Mouse (Mus musculus) heart, adult 11 months (tissue): ENCODE measurements around the gene Narfl.

Experiments
- DNase-seq: peaks from one replicate; pipeline ENCODE4 v3.0.0; 2022

The Narfl gene

DNA sequence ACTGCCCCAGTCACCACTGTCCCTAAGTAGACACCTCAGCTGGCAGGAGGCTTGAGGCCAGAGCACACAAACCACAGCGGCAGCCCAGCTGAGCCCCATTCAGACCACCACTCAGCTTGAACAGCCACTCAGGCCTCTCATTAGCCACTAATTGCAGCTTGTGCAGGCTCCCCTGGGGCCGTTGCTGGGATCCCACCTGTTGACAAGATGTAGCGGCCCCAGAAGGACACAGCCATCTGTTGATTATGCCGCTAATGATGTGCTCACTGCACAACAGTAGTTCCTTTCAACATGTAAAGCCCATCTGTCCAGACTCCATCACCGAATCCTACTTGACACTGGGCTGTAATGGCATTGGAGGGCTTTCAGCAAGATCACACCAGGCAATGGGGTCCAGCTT is 7.7 kb upstream of the Narfl start:
- DNase-seq = no peak

DNA sequence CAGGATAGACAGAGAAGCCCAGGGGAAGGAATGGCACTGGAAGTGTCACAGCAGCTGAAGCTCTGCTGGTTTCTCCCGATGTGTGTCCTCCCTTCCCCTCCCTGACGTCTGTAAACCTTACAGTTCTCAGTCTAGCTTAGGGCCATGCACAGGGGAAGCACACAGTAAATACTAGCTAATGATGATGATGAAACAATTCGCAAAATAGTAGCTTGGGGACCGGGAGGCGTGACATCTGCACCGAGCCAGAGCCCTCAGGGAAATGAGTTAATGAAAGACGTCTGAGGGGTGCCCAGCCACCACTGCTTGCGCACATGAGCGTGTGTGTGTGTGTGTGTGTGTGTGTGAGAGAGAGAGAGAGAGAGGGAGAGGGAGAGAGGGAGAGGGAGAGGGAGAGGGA is 4.2 kb upstream of the Narfl start:
- DNase-seq = no peak

DNA sequence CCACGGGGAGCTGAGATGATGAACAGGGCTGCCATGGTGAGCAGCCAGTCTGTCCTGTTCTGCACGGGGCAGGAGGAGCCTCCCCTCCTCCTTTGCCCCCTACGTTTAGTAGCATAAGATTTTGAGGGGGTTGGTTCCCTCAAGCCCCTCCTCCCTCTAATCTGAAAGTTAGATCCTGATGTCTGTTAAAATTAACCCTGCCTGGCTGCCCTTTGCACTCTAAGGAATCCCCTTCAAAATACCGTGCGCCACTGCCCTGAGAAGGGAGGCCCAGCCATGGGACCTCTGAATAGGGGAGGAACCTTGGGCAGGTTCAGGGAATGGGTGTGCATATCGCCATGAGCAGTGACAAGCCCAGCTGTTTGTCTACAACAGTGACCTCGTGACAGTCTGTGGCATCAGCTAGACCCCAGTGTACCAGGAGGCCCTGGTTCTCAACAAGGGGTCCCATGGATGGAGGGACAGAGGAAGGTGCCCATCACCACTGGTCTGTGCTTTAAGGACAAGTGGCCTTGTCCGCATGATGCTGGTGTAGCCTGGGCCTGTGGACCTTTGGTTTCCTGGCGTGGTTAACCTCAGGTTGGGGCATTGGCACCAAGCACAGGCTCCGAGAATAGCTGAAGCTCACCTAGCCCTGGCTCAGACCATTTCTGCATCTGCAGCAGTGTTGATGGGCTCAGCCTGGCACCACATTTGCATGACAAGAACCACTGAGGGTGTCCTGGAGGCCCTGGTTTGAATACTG is 1.9 kb downstream of the Narfl start:
- DNase-seq = peak; percentile 86

DNA sequence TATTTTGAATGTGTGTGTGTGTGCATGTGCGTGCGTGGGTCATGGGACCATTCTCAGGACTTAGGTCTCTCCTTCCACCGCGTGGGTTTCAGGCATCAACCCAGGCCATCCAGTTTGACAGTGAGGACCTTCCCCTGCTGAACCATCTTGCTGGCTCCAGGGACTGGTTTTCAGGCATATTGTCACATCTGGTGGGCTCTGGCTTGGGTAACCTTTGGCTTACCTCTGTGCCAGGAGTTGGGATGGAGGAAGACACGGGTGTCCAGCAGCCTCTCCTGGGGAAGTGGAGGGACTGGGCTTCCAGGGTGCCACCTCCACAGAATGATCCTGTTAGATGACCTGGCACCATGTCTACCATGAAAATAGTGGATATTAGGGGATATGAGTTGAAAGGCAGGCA is 4.4 kb downstream of the Narfl start:
- peak; percentile 90 for DNase-seq

DNA sequence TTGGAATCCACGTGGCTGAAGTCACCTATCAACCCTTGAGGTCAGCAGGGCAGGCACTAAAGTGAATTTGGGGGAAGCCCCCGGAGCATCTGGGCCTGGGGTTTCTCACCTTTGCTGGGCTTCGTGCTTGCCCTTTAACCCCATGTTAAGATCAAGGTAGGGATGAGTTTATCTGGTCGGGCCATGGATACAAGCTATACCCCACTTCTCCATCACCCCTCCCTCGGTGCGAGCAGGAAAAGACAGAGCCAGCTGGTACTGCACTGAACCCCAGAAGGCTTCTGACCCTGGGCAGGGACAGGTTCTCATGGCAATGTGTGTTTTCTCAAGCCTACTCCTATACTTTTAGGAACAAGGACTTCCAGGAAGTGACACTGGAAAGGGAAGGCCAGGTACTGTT is 7.8 kb downstream of the Narfl start:
- peak; percentile 90 for DNase-seq

DNA sequence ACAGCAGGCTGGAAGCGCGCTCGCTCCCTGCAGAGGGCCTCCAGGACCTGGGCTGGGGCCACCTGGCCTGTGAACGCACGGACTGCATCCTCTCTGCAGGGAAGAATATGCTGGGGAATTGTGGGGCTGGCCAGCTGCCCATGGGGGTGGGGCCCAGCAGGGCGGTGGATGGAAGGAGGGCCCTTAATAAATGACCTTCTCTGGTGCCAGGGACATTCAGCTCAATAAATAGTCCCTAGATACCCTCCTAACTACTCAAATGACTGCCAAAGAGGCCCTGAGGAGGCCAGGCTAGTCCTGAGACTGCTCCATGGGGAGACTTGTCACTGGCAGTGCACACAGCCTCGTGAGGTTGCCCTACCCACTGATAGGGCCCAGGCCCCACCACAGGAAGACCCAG is 9.5 kb downstream of the Narfl start:
- DNase-seq = peak; percentile 96

DNA sequence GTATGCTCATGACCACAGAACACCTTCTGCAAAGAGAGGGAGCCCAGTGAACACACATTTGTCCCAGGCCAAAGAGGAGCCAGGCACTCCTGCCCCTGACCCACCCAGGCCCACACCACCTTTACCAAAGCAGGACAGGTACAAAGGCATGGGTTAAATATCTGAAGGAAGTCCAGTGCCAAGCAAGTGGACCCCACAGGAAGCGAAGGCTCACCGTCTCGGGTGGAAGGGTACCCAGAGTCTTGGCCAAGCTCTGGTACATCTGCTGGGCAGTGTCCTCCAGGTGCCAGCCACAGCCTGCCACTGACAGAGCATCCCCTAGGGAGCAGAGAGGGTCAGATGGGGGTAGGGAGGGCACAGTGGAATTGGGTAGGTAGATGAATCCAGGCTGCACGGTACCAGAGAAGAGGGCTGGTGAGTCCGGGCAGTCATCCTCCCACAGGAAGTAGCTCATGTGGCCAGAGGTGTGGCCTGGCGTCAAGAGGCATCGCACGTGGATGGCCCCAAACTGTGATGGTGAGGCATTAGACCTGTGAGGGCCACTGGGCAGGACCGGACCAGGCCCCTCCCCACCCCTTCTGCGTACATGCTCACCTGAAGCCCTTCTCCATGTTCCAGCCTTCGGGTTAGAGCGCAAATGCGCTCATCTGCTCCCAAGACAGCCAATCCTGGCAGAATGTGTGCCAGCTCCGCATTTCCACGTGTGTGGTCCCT is 10.4 kb downstream of the Narfl start:
- DNase-seq = peak; percentile 93

DNA sequence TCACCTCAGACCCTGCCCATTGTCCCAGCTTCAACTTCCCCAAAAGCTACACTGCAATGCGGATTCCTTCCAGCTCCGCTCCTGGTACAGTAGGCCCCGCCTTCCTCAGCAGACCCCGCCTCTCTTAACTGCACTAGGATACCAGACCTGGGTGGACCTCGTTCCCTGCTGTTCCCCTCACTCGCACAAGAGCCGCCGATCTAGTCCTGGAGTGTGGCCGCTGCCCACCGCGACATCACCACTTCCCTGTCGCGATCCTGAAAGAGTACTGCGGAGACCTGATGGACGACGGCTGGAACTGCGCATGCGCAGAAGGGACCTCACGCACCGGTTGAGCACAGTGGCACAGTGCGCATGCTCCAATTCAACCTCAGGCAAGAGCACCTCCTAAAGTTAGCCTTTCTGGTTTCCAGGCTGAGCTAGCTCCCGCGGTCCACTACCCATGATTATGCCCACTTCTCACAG is 11.7 kb downstream of the Narfl start, which contains the start of gene Haghl:
Gene Haghl (minus strand): TSS at position 393 of the 465 bp plus-strand sequence.
- peak; percentile 100 for DNase-seq

DNA sequence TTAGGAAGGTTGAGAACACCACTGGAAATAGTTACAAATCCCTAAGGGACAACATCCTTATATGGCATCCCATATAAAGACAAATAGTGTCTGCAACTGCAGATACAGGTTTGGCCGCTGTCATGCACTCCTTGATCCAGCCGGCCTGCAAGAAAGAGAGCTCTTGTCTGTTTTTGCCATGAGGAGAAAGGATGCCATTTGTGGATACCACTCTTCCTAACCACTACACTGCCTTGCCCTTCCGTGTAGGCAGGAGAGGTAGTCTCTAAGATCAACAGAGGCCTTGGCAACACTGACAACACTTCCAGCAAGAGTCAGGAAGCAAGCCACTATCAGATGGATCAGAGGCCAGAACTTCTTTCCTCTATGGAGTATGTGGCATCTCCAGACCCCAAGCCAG is 12.7 kb downstream of the Narfl start, which contains the start of gene Ccdc78:
Gene Ccdc78 (plus strand): TSS at position 301 of the 400 bp plus-strand sequence.
- no peak for DNase-seq

DNA sequence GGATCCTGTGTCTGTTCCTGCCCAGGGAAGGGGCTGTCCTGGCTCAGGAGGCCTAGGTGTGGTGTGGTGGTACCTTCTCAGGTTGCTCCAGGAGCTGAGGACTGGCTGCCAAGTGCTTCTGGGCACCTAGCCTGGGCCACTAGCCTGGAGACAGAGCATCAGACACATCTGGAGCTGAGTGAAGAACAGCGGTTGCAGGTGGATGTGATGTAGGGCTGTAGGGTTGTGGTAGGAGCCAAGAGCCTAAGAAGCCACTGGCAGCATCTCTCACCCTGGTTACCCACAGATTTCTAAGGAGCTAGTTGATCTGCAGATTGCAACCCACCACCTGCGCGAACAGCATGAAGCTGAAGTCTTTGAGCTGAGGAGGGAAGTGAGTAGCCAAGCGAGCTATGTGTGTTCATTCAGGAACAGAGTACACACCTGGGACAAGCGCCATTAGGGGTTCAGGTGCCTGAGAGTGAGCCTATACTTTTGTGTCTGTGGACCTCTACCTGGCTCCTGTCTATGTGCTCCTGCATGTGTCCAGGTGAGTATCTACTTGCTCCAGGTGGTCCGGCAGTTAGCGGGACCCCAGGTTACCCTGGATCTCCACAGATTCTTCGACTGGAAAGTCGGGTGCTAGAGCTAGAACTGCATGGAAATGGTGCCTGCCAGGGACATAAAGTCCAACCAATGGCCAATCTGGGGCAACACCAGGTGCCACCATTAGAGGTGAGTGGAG is 13.4 kb downstream of the Narfl start:
- DNase-seq = peak; percentile 90

DNA sequence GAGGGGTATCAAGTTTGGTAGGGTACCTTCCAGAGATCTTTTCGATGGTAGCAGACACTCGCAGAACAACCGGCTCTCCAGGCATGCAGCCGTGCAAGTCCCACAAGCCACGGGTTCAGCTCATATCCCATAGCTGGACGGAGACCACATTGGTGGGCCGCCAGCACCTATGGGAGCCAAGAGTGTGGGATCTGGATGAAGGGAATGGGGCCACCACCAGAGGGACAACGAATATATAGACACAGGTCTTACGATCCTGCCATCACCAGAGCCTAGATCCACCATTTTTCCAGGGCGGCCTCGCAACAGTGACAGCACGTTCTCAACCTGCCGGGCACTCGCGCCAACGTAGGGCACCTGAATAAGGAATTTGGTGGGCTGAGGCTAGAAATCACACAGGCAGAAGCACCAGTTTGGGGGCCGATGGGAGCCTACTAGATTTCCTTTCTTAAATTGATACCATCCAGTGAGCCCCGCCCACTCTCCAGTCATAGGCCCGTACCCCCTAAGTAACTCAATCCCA is 17.8 kb downstream of the Narfl start:
- DNase-seq = peak; percentile 94

DNA sequence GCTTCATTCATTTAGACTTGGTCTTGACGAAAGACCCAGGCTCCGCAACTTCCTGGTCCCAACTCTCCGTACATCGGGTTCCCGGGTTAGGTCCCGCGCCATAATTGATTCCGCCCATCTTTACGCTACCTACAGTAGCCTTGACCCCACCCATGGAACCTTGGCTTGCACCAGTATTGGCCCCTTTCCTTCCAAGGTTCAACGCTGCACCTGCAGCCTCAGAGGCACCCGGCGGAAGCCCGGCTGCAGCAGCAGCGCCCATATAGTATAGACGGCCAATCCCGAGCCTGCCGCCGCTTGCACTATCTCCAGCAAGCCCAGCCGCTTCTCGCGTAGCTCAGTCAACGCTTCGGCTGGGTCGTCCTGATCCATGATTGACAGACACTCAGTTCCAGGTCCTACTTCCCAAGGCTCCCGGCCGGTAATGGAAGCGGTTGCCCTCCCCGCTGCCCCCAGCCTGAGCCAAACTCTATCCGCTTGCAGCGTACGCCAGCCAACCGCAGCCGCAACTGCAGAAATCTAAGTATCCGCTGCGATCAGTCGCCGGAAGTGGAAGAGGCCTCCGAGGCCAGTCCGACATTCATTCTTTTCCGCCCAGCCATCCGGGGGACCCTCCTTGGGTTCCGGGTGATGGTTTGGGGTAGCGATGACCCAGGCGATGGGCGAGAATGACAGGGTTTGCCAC is 18.4 kb downstream of the Narfl start:
- DNase-seq = peak; percentile 98

DNA sequence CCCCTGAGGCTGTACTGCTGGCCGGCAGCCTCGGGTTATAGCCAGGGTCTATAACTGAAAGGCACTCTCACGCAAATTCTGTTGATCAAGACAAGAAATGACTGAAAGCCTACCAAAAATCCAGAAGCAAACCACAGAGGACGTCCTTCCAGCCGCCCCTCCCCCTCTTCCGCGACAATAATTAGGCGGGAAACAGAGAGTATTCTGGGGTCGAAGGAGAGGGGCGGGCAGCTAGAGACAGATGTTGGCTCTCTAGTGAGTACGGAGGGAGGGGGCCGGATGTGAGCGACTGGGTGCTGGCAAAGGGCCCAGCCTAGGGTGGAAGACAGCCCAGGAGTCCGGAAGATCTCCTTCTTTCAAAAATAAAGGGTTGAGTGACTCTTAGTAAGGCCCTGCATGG is 19.0 kb downstream of the Narfl start, which contains the start of gene Fam173a:
Gene Fam173a (minus strand): TSS at position 287 of the 400 bp plus-strand sequence.
- DNase-seq = peak; percentile 99

DNA sequence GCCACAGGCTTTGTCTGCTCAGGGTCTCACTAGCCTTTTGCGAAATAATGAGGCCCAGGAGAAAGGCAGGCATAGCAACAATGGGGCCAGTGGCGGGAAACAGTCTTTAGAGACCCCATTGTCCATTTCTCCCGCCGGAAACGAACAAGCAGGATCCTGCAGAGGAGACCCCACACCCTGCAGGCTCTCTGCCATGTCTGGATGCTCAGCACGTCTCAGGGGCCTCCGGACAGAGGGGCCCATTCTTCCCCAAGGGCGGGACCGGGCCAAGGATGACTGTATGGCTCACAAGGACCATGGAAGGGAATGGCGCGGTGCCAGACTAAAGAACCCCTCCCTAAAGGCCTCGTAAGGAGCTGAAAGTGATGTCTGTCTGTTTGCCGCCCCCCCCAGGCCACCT is 20.6 kb downstream of the Narfl start:
- DNase-seq = no peak

DNA sequence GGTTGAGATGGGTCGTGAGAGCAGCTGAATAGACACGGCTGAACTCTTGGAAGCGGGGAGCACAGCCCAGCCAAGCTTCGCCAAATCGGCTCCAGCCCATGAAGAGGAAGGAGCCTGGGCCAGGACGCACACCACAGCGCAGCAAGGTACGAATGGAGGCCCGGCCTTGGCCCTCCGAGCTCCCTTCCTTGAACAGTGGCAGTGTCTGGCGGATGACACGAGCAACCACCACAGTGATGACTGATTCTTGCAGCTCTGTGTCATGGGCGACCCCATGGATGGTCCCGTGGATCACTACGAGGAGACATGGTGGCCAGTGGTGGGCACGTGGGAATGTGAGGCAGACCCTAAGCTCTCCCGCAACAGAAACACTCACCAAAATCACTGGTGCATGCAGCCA is 21.4 kb downstream of the Narfl start:
- DNase-seq = peak; percentile 92

DNA sequence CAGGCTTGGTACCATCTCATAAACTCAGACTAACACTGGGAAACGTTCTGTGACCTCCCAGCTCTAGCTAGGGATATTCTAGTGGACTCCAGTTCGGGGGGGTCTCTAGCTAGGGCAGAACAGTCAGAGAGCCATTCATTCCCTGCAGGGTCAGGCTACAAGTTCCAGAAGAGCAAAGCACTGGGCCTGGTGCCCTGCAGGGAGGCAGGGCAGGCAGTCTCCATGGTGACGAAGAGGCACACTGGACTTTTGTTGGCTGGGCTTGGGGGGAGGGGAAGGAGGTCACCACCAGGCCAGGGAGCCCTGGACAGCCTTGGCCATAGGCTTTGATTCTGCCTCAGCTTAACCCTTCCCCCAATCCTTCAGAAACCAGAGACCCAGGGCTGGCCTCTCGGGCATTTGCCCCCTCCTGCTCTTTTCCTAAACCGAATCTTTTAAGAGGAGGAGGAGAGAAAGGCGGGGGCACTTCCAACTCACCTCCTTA is 22.1 kb downstream of the Narfl start, which contains the start of gene AC134908.4:
Gene AC134908.4 (minus strand): TSS at position 51 of the 484 bp plus-strand sequence.
- DNase-seq = peak; percentile 94

DNA sequence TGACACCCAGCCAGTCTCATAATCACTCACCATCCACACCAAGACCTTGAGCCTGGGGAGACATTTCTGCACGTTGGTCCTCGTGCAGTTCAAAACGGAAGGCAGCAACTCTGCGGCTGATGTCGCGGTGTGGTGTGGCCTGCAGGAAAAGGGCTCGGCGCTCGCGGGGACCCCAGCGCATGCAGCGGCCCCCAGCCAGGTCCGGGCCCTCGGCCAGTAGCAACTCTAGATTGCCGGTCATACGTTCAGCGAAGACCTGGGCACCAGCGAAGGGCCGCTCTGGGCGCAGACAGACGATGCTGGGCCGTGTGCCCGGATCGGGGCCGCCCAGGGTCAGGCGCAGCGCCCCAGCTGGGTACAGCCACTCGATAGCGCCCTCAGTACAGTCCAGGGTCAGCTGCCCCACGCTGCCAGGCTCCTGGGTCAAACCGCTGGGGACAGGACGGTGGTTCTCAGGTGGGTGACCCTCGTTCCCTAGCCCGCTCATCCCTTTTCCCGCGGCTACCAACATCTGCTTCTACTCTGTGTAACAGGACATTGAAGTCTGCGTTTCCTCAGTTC is 22.7 kb downstream of the Narfl start:
- DNase-seq = peak; percentile 96

DNA sequence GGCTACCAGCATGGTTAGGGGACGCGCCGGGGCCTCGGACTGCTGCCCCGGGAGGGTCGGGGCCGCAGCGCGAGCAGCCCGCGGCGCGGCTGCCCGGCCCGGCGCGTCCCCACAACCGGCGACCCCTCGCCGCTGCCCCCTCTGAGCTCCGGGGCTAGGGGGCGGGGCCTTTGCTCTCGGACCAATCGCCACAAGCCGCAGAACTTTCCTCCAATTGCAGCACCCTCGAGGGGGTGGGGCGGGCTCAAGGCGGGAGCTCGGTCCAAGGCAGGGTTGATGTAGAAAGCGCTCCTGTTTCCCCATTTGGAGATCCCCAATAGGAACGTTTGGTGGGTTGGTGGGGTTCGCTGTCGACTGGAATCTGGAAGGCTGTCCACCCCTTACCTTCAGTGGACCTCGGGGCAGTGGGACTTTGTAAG is 23.4 kb downstream of the Narfl start, which contains the start of gene Metrn:
Gene Metrn (minus strand): TSS at position 186 of the 419 bp plus-strand sequence.
- DNase-seq = peak; percentile 100

DNA sequence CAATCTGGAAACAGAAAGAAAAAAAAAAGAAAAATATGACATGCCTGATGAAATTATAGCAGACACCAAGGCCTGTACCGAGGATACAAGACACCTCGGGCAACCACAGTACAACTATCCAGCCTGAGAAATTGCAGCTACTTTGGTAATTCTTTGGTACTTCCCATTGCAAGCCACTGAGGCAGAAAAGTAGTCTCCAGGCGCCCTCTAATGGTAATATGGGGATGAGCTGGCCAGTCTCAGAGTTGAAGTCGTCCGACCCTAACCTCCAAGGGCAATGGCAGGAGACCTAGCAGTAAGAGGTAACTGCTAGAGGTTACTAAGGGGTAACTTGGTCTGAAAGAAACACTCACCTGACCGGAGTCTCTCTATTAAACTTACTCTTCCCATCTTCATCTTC is 27.5 kb downstream of the Narfl start:
- DNase-seq = peak; percentile 95

DNA sequence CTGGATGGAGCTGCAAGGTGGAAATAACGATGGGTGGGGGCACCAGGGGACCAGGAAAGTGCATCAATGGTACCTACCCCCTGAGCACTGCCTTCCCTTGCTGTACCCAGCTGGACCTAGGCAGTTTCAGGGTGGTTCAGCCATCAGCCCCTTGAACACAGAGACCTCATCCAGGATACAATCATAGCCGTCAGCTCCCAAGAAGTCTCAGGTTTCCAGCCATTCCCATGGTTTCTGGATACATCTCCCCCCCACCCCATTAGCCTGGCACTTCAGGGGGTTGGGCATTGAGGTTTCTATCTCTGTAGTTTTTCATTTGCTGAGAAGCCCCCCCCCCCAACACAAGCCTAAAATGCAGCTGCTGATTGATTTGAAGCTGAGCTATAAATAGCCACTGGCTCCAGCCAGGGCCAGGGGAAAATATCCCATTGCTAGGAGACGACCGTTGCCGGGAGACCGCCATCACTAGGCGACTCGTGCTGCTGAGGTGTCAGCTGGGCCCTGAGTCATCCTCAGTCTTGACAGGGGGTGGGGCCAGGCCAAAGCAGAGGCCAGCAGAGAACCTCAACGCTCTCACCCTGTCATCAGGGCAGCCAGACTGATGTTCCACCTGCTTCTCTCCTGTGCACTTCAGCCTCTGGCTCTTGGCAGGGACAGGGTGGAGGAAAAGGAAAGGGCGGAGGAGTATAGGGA is 29.4 kb downstream of the Narfl start:
- DNase-seq = peak; percentile 95

DNA sequence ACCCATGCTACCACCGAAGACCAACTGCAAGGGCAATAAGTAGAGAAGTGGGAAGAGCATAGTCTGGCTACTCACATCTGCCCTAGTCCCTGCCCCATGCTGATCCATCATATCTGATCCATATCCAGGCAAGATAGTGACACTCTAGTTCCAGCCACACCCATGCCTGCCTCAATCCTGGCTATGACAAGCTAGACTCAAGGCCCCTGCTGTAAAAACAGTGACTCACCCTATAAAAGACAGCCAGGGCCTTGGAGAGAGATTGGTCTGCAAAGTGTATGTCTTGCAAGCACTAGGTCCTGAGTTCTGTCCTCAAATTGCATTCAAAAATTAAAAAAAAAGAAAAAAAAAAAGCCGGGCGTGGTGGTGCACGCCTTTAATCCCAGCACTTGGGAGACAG is 32.9 kb downstream of the Narfl start:
- DNase-seq = no peak
